Mouse (Mus musculus): ENCODE measurements around the gene Tlnrd1.

Gene Tlnrd1

GRCm38 (mm10) chr7:83883276-83884020 lies 657 bp downstream of the Tlnrd1 start:
- DNase-seq: peak; percentile 85

GRCm38 (mm10) chr7:83882633-83883275 lies 1.4 kb downstream of the Tlnrd1 start:
- peak; percentile 76 for DNase-seq

- DNase-seq: no peak
Observed at GRCm38 (mm10) chr7:83882150-83882632, 1.9 kb downstream of the Tlnrd1 start.

GRCm38 (mm10) chr7:83878676-83879448 lies 5.2 kb downstream of the Tlnrd1 start:
- DNase-seq: peak; percentile 19

- DNase-seq: no peak
Observed at GRCm38 (mm10) chr7:83877088-83877487, 7.0 kb downstream of the Tlnrd1 start.

- no peak for DNase-seq
Observed at GRCm38 (mm10) chr7:83869839-83870543, 14.1 kb downstream of the Tlnrd1 start.

- DNase-seq: no peak
Observed at GRCm38 (mm10) chr7:83868200-83868599, 15.9 kb downstream of the Tlnrd1 start.

GRCm38 (mm10) chr7:83863554-83863953 lies 20.6 kb downstream of the Tlnrd1 start:
- DNase-seq: no peak

GRCm38 (mm10) chr7:83859378-83860083 lies 24.6 kb downstream of the Tlnrd1 start:
- no peak for DNase-seq

GRCm38 (mm10) chr7:83857921-83858320 lies 26.2 kb downstream of the Tlnrd1 start:
- no peak for DNase-seq

GRCm38 (mm10) chr7:83857208-83857488 lies 27.0 kb downstream of the Tlnrd1 start:
- no peak for DNase-seq

- no peak for DNase-seq
Observed at GRCm38 (mm10) chr7:83856353-83857207, 27.5 kb downstream of the Tlnrd1 start.

- DNase-seq: no peak
Observed at GRCm38 (mm10) chr7:83855203-83855602, 28.9 kb downstream of the Tlnrd1 start.

GRCm38 (mm10) chr7:83852381-83853380 lies 31.4 kb downstream of the Tlnrd1 start:
- DNase-seq: no peak

GRCm38 (mm10) chr7:83851569-83852380 lies 32.3 kb downstream of the Tlnrd1 start:
- DNase-seq: no peak

- peak; percentile 41 for DNase-seq
Observed at GRCm38 (mm10) chr7:83847187-83848075, 36.7 kb downstream of the Tlnrd1 start.

GRCm38 (mm10) chr7:83844807-83845206 lies 39.3 kb downstream of the Tlnrd1 start:
- DNase-seq: no peak
